Mouse (Mus musculus): ENCODE measurements around the gene Tmem164.

DNA sequence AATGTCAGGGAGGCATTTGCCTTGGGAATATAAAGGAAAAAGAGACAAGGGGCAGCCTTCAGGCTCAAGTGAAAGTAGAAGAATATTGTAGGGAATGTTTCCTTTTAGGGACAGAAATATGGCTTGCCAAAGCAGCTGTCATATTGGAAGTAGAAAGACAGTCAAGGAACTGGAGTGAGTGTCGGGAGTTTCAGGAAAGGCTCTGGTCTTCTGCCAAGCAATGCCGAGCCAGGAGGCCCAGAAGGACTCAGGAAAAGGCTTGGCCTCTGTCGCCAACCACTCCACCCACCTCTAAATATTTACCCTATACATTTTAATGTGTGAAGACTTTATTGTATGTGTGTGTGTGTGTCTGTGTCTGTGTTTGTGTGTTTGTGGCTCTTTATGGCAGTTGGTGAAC lies 21.4 kb downstream of the Tmem164 start:
- TF ChIP-seq CTCF (conservative IDR thresholded peaks at IDR 0.05; ENCODE audit: insufficient read depth, insufficient read length, low read depth, low read length): no peak
- no peak for TF ChIP-seq POLR2A (IDR thresholded peaks at IDR 0.05; ENCODE audit: low read depth, low read length)

Measured in kidney, adult 2 months (tissue).